Mouse (Mus musculus) layer of hippocampus, adult 2 months (tissue): ENCODE data around the gene Lpcat4. TPM values are rescaled to one million over a fixed set of nuclear protein-coding genes. Genes with fewer than 3 reads are reported as not detected.

Experiments used
- DNase-seq, 2 experiments: peaks; one replicate each; pipeline ENCODE4 v3.0.0; 2022; ENCODE audit warnings: low spot score in 2 of 2
- H3K27ac ChIP-seq: fragments of 200-600 bp; 2 replicates; pipeline ENCODE4 v1.8.1; 2022
- H3K4me3 ChIP-seq: fragments of 200-600 bp; 2 replicates; pipeline ENCODE4 v1.8.1; 2022; ENCODE audit warnings: mild to moderate bottlenecking
- CTCF ChIP-seq: fragments of 200-600 bp; conservative IDR thresholded peaks from 2 replicates; pipeline ENCODE4 v1.8.1; 2022; ENCODE audit warnings: antibody characterized with exemption, mild to moderate bottlenecking, moderate library complexity
- long read RNA-seq, 2 experiments: library from polyadenylated mRNA; stranded (forward); transcript quantifications; one replicate each; pipeline ENCODE4 v2.0.0; 2021; ENCODE audit warnings: borderline mapping rate in 2 of 2
- total RNA-seq, 2 experiments: library from RNA; stranded (reverse); gene quantifications; 2 replicates each; pipeline ENCODE4 v1.2.3; 2021

The Lpcat4 gene
- 10 to 100 TPM; 87.5 to 89.8 TPM for total RNA-seq
- long read RNA-seq, experiment 1, transcript Lpcat4-201 (14 exons, 2,275 nt) = major isoform, 40 of 53 reads
- long read RNA-seq, experiment 1, partial matches to known transcripts = 5 of 53 reads
- long read RNA-seq, experiment 1, other reads (novel, unspliced or antisense) = 8 of 53 reads
- long read RNA-seq, experiment 2, transcript Lpcat4-201 (14 exons, 2,275 nt) = major isoform, 37 of 58 reads
- long read RNA-seq, experiment 2, partial matches to known transcripts = 14 of 58 reads
- long read RNA-seq, experiment 2, other reads (novel, unspliced or antisense) = 7 of 58 reads

DNA sequence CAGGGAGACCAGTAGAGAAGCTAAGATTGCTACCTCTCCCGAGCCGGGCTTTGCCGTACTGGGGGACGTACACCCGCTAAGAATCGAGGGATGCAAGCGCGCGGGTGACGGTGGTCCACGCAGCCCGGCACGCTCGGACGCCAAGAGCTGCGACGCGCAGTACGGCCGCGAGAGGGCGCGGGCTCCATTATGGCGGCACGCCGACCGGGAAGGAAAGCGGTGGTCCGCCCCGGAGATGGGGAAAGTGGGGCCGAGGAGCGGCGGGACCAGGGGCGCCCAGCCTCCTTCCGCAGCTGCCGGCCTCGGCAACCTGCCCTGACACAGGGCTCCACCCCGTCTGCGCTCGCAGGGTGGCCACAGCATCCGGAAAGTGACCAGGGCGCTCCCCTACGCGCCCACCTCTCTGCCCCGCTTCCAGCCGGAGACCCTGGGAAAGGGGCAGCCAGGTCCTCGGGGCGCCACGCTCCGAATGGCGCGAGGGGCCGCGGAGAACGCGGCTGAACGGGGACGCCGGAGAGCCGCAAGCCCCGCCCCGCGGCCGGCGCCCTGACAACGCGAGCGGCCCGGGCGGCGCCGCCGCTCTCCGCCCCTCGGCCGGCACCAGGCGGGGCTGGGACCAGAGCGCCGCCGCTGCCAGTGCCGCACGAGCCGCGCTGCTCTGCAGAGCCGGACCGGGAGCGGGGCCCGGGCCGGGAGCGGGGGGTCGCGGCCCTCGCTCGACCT, at the start of gene Lpcat4:
Gene Lpcat4, plus strand, starts transcription at position 257 of the 723 bp plus-strand sequence.
- DNase-seq = peak; percentile 85 to 92
- peak; percentile 99 for TF ChIP-seq CTCF
- H3K4me3 ChIP-seq = peak within 1 kb of the TSS; percentile 91
- H3K27ac ChIP-seq = peak within 1 kb of the TSS; percentile 99

DNA sequence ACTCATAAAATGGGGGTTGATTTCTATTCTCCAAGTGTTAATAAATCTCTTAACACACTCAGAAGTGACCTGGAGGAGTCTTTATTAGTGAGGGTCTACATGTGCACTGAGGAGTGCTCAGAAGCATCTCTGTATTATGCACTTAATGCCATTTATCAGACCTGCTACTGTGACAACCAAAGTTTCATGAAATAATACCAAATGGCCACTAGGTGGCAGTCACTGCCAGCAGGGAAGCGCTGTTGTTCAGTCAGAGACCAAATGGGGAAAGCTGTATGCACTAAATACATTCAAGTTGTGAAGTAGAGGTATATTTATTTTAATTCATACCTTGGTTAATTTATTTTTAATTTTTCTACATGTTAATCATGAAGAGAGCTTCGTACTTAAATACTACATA, 42.4 kb upstream of the Lpcat4 start:
- no peak overlapping the region for H3K4me3 ChIP-seq
- peak; percentile 99 for TF ChIP-seq CTCF
- DNase-seq = peak; percentile 58 to 65
- no peak overlapping the region for H3K27ac ChIP-seq

DNA sequence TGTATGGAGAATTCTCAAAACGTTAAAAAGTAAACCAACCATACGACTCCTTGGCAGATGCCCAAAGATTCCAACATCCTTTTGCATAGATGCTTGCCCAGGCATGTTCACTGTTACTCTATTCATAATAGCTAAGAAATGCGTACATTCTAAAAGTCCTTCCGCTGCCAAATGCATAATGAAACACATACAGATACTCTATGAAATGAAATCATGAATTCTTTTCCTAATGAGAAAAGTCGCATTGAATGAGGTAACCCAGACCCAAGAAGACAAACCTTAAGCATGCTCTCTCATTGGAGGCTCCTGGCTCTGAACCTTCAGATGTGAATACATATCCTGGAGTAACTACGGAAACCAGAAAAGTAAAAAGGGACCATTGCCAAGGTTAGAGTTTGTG, 36.2 kb upstream of the Lpcat4 start:
- H3K27ac ChIP-seq = no peak overlapping the region
- no peak for DNase-seq
- TF ChIP-seq CTCF = no peak
- no peak overlapping the region for H3K4me3 ChIP-seq

DNA sequence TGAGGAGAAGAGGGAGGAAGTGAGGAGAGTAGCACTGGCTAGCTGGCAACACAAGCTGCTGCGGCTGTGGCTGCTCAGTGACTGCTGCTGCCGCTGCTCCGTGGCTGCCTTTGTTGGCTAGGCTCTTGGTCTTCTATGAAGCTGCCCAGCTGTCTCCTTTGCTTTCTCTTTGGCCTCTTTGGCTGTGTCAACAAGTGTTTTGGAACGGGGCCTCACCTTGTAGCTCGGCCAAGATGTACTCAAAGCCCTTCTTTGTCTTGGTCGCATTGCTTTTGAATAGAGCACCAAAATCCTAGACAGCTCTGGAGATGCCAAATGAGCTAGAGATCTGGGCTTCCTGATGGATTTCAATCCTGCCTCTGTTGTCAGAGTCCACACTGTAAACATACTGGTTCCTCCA, 29.1 kb upstream of the Lpcat4 start:
- DNase-seq = peak; percentile 64 to 84
- TF ChIP-seq CTCF = no peak
- no peak overlapping the region for H3K4me3 ChIP-seq
- H3K27ac ChIP-seq = no peak overlapping the region

DNA sequence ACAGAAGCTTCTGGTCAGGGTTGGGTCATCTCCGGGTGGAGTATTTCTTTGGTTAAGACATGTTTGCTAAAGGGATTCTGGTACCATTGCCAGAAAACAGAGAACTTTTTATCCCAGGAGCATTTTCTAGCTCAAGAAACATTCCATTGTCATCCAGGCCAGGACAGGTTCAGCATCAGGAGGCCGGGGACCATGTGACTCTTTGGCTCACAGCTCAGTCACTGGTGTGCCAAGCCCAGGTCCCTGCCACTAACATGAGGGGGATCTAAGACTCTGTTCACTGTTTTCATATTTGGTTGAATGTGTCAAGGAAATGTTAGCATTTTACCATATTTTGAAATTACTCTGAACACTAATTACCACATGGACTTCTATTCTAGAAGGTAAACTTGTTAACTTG, 28.6 kb upstream of the Lpcat4 start:
- TF ChIP-seq CTCF = no peak
- no peak for DNase-seq
- H3K4me3 ChIP-seq = no peak overlapping the region
- H3K27ac ChIP-seq = no peak overlapping the region

DNA sequence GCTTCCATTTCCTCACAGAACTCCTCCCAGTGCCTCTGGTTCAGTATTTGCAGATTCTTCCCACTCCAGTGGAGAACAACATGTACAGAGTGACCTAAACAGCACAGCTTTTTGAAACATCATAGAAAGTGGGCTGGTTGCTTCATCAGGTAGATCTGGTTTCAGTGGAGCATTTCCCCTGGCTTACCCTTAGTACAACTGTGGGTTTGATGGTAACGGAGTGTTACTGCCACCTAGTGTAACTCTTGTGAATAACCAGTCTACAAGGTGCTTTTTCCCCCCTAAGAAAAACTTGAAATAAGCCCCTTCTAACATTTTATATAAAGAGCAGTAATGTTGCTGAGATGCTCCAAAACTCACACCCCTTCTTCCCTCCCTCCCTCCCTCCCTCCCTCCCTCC, 23.3 kb upstream of the Lpcat4 start:
- DNase-seq = peak; percentile 35 to 42
- no peak overlapping the region for H3K27ac ChIP-seq
- TF ChIP-seq CTCF = peak; percentile 85
- H3K4me3 ChIP-seq = no peak overlapping the region

DNA sequence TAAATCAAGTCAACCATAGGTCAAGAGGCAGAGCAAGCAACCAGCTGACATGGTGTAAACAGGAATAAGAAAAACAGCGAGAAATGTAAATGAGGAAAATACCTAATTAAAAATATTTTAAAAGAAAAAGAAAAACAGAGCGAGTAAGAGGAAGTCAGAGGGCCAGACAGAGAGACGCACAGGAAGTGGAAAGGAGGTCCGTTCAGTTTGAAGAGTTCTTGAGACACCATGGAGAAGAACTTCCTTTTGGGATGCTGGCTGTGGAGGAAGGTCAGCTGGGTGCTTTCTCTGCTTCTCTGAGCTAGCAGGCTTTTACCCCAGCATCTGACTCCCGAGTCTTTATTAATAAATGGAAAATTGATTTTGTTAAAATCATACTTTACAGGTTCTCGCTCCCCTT, 21.7 kb upstream of the Lpcat4 start:
- TF ChIP-seq CTCF = no peak
- Histone ChIP-seq H3K27ac (no peak overlapping the region), H3K4me3 (no peak overlapping the region)
- no peak for DNase-seq

DNA sequence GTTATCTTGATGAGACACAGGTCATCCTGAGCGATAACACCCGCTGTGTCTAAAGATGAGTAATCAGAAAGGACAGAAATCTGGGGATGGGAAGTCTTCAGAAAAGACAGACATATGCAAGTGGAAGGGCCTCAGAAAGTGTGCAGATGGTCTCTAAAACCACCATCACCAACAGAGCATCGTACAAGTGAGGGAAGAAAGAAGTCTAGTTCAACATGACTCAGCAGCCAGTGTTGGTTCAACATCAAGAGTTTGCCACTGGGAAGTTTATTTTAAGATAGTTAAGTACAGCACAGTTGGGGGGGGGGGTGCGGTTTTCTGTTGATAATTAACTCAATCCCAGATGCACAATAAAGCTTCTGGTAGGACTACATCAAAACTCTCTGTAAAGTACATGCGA, 18.4 kb upstream of the Lpcat4 start:
- Histone ChIP-seq H3K27ac (no peak overlapping the region), H3K4me3 (no peak overlapping the region)
- no peak for TF ChIP-seq CTCF
- DNase-seq = no peak

DNA sequence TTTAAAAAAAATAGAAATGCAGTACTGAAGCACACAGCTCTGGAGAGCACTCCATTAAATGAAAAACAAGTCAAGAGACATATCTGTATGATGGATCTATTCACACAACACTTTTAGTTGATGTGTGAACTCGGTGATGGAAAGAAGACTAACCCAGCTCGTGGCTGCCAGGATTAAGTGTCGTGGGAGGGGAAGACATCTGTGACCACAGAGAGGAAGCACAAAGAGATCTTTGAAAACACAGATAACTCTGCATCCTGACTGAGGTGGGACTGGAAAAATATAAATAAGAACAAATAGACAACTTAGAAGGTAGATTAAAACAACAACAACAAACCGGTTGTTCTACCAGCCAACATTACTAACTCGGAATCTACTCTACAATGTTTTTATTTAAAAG, 16.7 kb upstream of the Lpcat4 start:
- Histone ChIP-seq H3K4me3 (no peak overlapping the region), H3K27ac (peak overlapping the region; percentile 46; the same call in 1 of the 2 replicates)
- DNase-seq = no peak
- TF ChIP-seq CTCF = no peak

DNA sequence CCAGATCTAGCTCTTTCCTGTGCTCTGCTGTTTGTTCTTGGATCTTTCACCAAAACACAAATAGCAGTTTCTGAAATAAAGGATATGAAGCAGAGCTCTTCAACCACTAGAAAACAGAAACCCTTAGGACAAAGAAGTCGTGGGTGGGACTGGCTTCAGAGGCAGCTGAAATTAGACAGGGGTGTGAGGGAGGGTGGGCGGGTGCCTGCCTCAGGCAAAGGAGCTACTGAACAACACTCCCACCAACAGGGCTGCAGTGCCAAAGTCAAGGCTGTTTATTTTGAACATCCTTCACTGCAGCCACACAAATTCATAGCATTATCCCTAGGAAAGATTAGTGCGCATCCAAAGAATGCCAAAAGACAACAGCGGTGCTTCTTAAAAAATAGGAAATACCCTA, 14.9 kb upstream of the Lpcat4 start:
- Histone ChIP-seq H3K27ac (peak overlapping the region; percentile 76), H3K4me3 (no peak overlapping the region)
- TF ChIP-seq CTCF = no peak
- DNase-seq = no peak

DNA sequence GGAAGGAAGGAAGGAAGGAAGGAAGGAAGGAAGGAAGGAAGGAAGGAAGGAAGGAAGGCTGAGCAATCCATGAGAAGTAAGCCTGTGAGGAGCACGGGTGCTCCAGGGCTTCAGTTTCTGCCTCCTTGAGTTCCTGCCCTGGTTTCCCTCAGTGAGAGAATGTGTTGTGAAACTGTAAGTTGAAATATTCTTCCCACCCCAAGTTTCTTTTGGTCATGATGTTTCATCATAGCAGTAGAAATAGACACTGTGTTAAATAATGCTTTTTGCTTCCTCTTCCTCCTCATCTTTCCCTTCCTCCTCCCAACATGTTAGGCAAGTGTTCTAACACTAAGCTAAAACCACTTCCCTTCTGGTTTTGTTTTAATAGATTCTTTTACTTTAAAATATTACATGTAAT, 6.6 kb upstream of the Lpcat4 start:
- DNase-seq = no peak
- no peak for TF ChIP-seq CTCF
- H3K4me3 ChIP-seq = no peak overlapping the region
- no peak overlapping the region for H3K27ac ChIP-seq

DNA sequence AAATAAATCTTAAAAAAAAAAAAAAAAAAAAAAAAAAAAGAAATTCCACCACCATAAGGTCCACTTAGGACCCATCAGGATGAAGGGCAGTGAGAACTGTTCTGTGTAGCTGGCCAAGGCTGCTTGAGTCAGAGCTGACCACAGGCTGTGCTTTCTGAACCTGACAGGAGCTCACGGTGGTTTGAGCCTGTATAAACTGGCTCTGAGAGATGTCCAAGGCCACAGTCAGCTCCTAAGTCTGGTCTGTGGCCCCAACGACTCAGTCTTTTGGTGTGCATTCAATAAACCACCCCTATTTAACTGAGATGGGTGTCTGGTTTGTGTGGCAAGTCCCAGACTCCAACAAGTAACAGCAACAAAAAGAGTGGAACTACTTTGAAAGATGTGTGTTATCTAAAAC, 2.6 kb upstream of the Lpcat4 start:
- no peak for DNase-seq
- TF ChIP-seq CTCF = no peak
- no peak overlapping the region for H3K27ac ChIP-seq
- no peak overlapping the region for H3K4me3 ChIP-seq

DNA sequence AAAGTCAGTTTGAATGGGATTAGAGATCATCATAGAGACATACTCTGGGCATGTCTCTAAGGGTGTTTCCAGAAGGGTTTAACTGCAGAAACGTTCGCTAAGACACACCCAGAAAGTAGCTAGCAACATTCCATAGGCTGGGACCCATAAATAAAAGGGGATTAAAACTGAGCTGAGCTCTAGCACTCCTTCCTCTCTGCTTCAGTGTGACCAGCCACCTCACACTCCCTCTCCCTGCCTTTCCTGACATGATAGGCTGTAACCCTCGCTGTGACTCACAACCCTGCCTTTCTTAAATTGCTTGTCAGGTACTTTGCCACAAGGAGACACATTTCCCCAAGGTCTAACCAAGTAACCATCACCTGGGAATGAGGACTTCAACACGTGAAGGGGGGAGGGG, 1.3 kb upstream of the Lpcat4 start:
- TF ChIP-seq CTCF = no peak
- no peak overlapping the region for H3K4me3 ChIP-seq
- no peak for DNase-seq
- H3K27ac ChIP-seq = no peak overlapping the region
